Mouse (Mus musculus) heart, adult 2 months (tissue): ENCODE results near the gene Elmo1. TPM values are rescaled to one million over a fixed set of nuclear protein-coding genes. Genes with fewer than 3 reads are reported as not detected.

Source experiments
- DNase-seq, 2 experiments: peaks; one replicate each; pipeline ENCODE4 v3.0.0; 2021
- H3K27ac ChIP-seq: fragments of 200-600 bp; 2 replicates; pipeline ENCODE4 v1.8.1; 2022
- H3K27me3 ChIP-seq: fragments of 200-500 bp; 2 replicates; pipeline ENCODE4 v1.6.1; 2012; ENCODE audit warnings: mild to moderate bottlenecking, low read length, inconsistent platforms, mixed read lengths; ENCODE audit not compliant: control insufficient read depth, insufficient read depth
- H3K36me3 ChIP-seq: fragments of 200-500 bp; 2 replicates; pipeline ENCODE4 v1.6.1; 2012; ENCODE audit warnings: low read length, inconsistent platforms; ENCODE audit not compliant: control insufficient read depth, insufficient read depth
- H3K4me1 ChIP-seq: fragments of 200-500 bp; 2 replicates; pipeline ENCODE4 v1.6.1; 2011; ENCODE audit warnings: low read length; ENCODE audit not compliant: control insufficient read depth, insufficient read depth
- H3K4me3 ChIP-seq: fragments of 200-600 bp; 2 replicates; pipeline ENCODE4 v1.8.1; 2022
- H3K79me2 ChIP-seq: fragments of 200-500 bp; replicated peaks from 2 replicates; pipeline ENCODE4 v1.6.1; 2012; ENCODE audit warnings: mild to moderate bottlenecking, inconsistent platforms, low read length, moderate library complexity, mixed read lengths; ENCODE audit not compliant: control insufficient read depth, insufficient read depth
- H3K9ac ChIP-seq: fragments of 200-500 bp; 2 replicates; pipeline ENCODE4 v1.6.1; 2012; ENCODE audit warnings: low read depth, mild to moderate bottlenecking, control low read depth, inconsistent platforms, low read length, mixed read lengths
- CTCF ChIP-seq: fragments of 200-600 bp; IDR thresholded peaks from 2 replicates; pipeline ENCODE4 v1.8.1; 2022; ENCODE audit warnings: antibody characterized with exemption, mild to moderate bottlenecking, moderate library complexity
- EP300 ChIP-seq: fragments of 200-500 bp; IDR thresholded peaks from 2 replicates; pipeline ENCODE4 v1.6.1; 2011; ENCODE audit warnings: low read depth, low read length, control low read depth; ENCODE audit not compliant: insufficient read depth
- POLR2A ChIP-seq: fragments of 200-500 bp; IDR thresholded peaks from 2 replicates; pipeline ENCODE4 v1.6.1; 2011; ENCODE audit warnings: mild to moderate bottlenecking, low read depth, low read length, control low read depth; ENCODE audit not compliant: insufficient read depth
- WGBS: fragments of 180-500 bp; shearing (Covaris S2); methylation state at CpG from one replicate; pipeline ENCODE4 v1.1.7; 2018; 5-methylcytosine and 5-hydroxymethylcytosine counted together
- intact Hi-C: fragments of 180-260 bp; cut with DNase I; formaldehyde crosslinking; loops from one replicate; pipeline ENCODE4 v1.15.1; 2025
- polyA plus RNA-seq: library from polyadenylated mRNA; depleted of rRNA; stranded (reverse); fragments of >200 nt; gene quantifications from 2 replicates; pipeline ENCODE4 v1.2.3, GENCODE M21; 2012
- total RNA-seq, 2 experiments: library from RNA; stranded (reverse); gene quantifications; 2 replicates each; pipeline ENCODE4 v1.2.3; 2021

The Elmo1 gene
- total and polyA plus RNA-seq, 3 experiments: 7.0 to 9.1 (median 7.1) TPM

GRCm38 (mm10) chr13:20597307-20597706, 506.9 kb downstream of the Elmo1 start:
- Histone ChIP-seq H3K79me2 (no peaks in the 10 kb centered on the region), H3K9ac (no peak overlapping the region), H3K4me3 (no peak overlapping the region), H3K27me3 (no peaks in the 10 kb centered on the region), H3K36me3 (no peaks in the 10 kb centered on the region), H3K27ac (no peak overlapping the region), H3K4me1 (peaks cover 2% of the 10 kb centered on the region)
- no peak for DNase-seq
- TF ChIP-seq EP300 (no peak), POLR2A (no peak), CTCF (no peak)
- 55% methylated on average over 5 of the region's 5 CpGs for WGBS
- intact Hi-C loops: no loop called here

GRCm38 (mm10) chr13:20598618-20599017, 508.2 kb downstream of the Elmo1 start:
- Histone ChIP-seq H3K27ac (no peak overlapping the region), H3K4me3 (no peak overlapping the region), H3K36me3 (no peaks in the 10 kb centered on the region), H3K4me1 (peaks cover 2% of the 10 kb centered on the region), H3K79me2 (no peaks in the 10 kb centered on the region), H3K27me3 (no peaks in the 10 kb centered on the region), H3K9ac (no peak overlapping the region)
- TF ChIP-seq POLR2A (no peak), CTCF (no peak), EP300 (no peak)
- DNase-seq: no peak
- 74% methylated on average over 3 of the region's 3 CpGs for WGBS
- intact Hi-C loops: no loop called here

GRCm38 (mm10) chr13:20600246-20600645, 509.9 kb downstream of the Elmo1 start:
- intact Hi-C loops: no loop called here
- peaks cover 2% of the 10 kb centered on the region for H3K4me1 ChIP-seq
- no peaks in the 10 kb centered on the region for H3K79me2 ChIP-seq
- H3K27ac ChIP-seq: no peak overlapping the region
- H3K4me3 ChIP-seq: no peak overlapping the region
- no peaks in the 10 kb centered on the region for H3K36me3 ChIP-seq
- no peak for DNase-seq
- WGBS: 79% methylated on average over 6 of the region's 6 CpGs
- no peak overlapping the region for H3K9ac ChIP-seq
- TF ChIP-seq EP300 (no peak), POLR2A (no peak), CTCF (no peak)
- H3K27me3 ChIP-seq: no peaks in the 10 kb centered on the region

GRCm38 (mm10) chr13:20601421-20601820, 511.0 kb downstream of the Elmo1 start:
- H3K27me3 ChIP-seq: no peaks in the 10 kb centered on the region
- intact Hi-C loops: no loop called here
- no peaks in the 10 kb centered on the region for H3K36me3 ChIP-seq
- TF ChIP-seq POLR2A (no peak), EP300 (no peak), CTCF (no peak)
- WGBS: 15% methylated on average over 1 of the region's 1 CpGs
- H3K4me1 ChIP-seq: peaks cover 2% of the 10 kb centered on the region
- no peak overlapping the region for H3K9ac ChIP-seq
- no peak overlapping the region for H3K27ac ChIP-seq
- no peaks in the 10 kb centered on the region for H3K79me2 ChIP-seq
- no peak overlapping the region for H3K4me3 ChIP-seq
- no peak for DNase-seq

- Histone ChIP-seq H3K27me3 (no peaks in the 10 kb centered on the region), H3K36me3 (no peaks in the 10 kb centered on the region), H3K4me3 (no peak overlapping the region), H3K27ac (no peak overlapping the region), H3K4me1 (no peaks in the 10 kb centered on the region), H3K79me2 (no peaks in the 10 kb centered on the region), H3K9ac (no peak overlapping the region)
- 92% methylated on average over 3 of the region's 3 CpGs for WGBS
- TF ChIP-seq POLR2A: no peak
- TF ChIP-seq CTCF: no peak
- TF ChIP-seq EP300: no peak
- intact Hi-C loops: no loop called here
- no peak for DNase-seq
These were observed 516.5 kb downstream of the Elmo1 start for GRCm38 (mm10) chr13:20606891-20607290.

- intact Hi-C loops: no loop called here
- H3K27me3 ChIP-seq: no peaks in the 10 kb centered on the region
- H3K4me3 ChIP-seq: no peak overlapping the region
- WGBS: 66% methylated on average over 3 of the region's 3 CpGs
- no peak for TF ChIP-seq EP300
- no peak for TF ChIP-seq CTCF
- TF ChIP-seq POLR2A: no peak
- H3K4me1 ChIP-seq: no peaks in the 10 kb centered on the region
- H3K27ac ChIP-seq: no peak overlapping the region
- no peaks in the 10 kb centered on the region for H3K79me2 ChIP-seq
- no peak overlapping the region for H3K9ac ChIP-seq
- no peak for DNase-seq
- no peaks in the 10 kb centered on the region for H3K36me3 ChIP-seq
These were observed 518.8 kb downstream of the Elmo1 start for GRCm38 (mm10) chr13:20609003-20609688.
